In genomic region chr11:76508125-76508524, GRCm38 (mm10) we compare ENCODE assay signal across 16 mouse cellular contexts.
DNase-seq lines count a peak whose midpoint lies in the region; ATAC-seq and TF ChIP-seq lines count a peak whose summit lies in the region.
"Had no signal": no experiment of that assay in that cellular context is flagged by ENCODE, and none has a peak within 500 bp of the region (broad histone marks: within the 10 kb centered on the region; RNA-seq: fewer than 3 reads in every experiment).

No protein-coding gene starts in this region.

- intact Hi-C loops in gastrocnemius, adult 2 months (cut with DNase I), result no loop called here
- intact Hi-C loops in left cerebral cortex, postnatal 36 days (cut with DNase I), result loop anchor here (5.0 kb wide), 1 partner anchor 139 kb away; no protein-coding TSS in a partner anchor

- no peaks in the 10 kb centered on the region for H3K9me3 ChIP-seq in forebrain, embryonic 16.5 days (ENCODE audit: control insufficient read depth, low read length)
- no peaks in the 10 kb centered on the region for H3K9me3 ChIP-seq in limb, embryonic 10.5 days (replicated peaks)
- H3K9me3 ChIP-seq in neural tube, embryonic 13.5 days, result no peaks in the 10 kb centered on the region
- H3K9me3 ChIP-seq in kidney, embryonic 16.5 days (ENCODE audit: low read length), result no peaks in the 10 kb centered on the region
- H3K9me3 ChIP-seq: embryonic facial prominence, embryonic 12.5 days; heart, embryonic 15.5 days; limb, embryonic 15.5 days had no signal

- no peaks in the 10 kb centered on the region for H3K27me3 ChIP-seq in forebrain, embryonic 16.5 days (replicated peaks; ENCODE audit: control insufficient read depth, insufficient read depth, low read length)
- no peaks in the 10 kb centered on the region for H3K27me3 ChIP-seq in limb, embryonic 10.5 days (ENCODE audit: low read depth, poor library complexity, severe bottlenecking)
- no peaks in the 10 kb centered on the region for H3K27me3 ChIP-seq in neural tube, embryonic 13.5 days
- H3K27me3 ChIP-seq in kidney, embryonic 16.5 days (ENCODE audit: insufficient read depth, low read length), result no peaks in the 10 kb centered on the region
- H3K27me3 ChIP-seq: embryonic facial prominence, embryonic 12.5 days; heart, embryonic 15.5 days; limb, embryonic 15.5 days had no signal

- peak overlapping the region; percentile 20 for H3K9ac ChIP-seq in forebrain, embryonic 16.5 days (replicated peaks; ENCODE audit: low read depth, low read length)
- H3K9ac ChIP-seq in neural tube, embryonic 13.5 days, result peak overlapping the region; percentile 53; the same call in 1 of the 2 replicates
- H3K9ac ChIP-seq in kidney, embryonic 16.5 days (replicated peaks; ENCODE audit: low read length), result no peak overlapping the region
- H3K9ac ChIP-seq: embryonic facial prominence, embryonic 12.5 days; heart, embryonic 15.5 days; limb, embryonic 15.5 days had no signal

- H3K4me3 ChIP-seq in gastrocnemius, adult 2 months, result no peak overlapping the region
- H3K4me3 ChIP-seq in forebrain, embryonic 16.5 days (replicated peaks; ENCODE audit: low read length), result no peak overlapping the region
- no peak overlapping the region for H3K4me3 ChIP-seq in limb, embryonic 10.5 days
- H3K4me3 ChIP-seq in neural tube, embryonic 13.5 days, result no peak overlapping the region
- no peak overlapping the region for H3K4me3 ChIP-seq in kidney, embryonic 16.5 days (ENCODE audit: low read length)
- H3K4me3 ChIP-seq: embryonic facial prominence, embryonic 12.5 days; heart, embryonic 15.5 days; limb, embryonic 15.5 days had no signal

- no peak overlapping the region for H3K4me2 ChIP-seq in forebrain, embryonic 16.5 days (ENCODE audit: low read length)
- H3K4me2 ChIP-seq in neural tube, embryonic 13.5 days, result peak overlapping the region; percentile 26
- H3K4me2 ChIP-seq in kidney, embryonic 16.5 days (replicated peaks; ENCODE audit: low read depth, low read length), result no peak overlapping the region
- H3K4me2 ChIP-seq: embryonic facial prominence, embryonic 12.5 days; heart, embryonic 15.5 days; limb, embryonic 15.5 days had no signal

- no peaks in the 10 kb centered on the region for H3K36me3 ChIP-seq in forebrain, embryonic 16.5 days (ENCODE audit: control insufficient read depth, insufficient read depth)
- H3K36me3 ChIP-seq in limb, embryonic 10.5 days, result peaks cover 31% of the 10 kb centered on the region
- no peaks in the 10 kb centered on the region for H3K36me3 ChIP-seq in neural tube, embryonic 13.5 days
- no peaks in the 10 kb centered on the region for H3K36me3 ChIP-seq in kidney, embryonic 16.5 days (ENCODE audit: insufficient read depth, low read length)
- H3K36me3 ChIP-seq: embryonic facial prominence, embryonic 12.5 days; heart, embryonic 15.5 days; limb, embryonic 15.5 days had no signal

- peaks cover 31% of the 10 kb centered on the region for H3K4me1 ChIP-seq in forebrain, embryonic 16.5 days (replicated peaks; ENCODE audit: control insufficient read depth, insufficient read depth, low read length)
- peaks cover 56% of the 10 kb centered on the region for H3K4me1 ChIP-seq in limb, embryonic 10.5 days
- H3K4me1 ChIP-seq in neural tube, embryonic 13.5 days (replicated peaks), result peaks cover 67% of the 10 kb centered on the region
- H3K4me1 ChIP-seq in kidney, embryonic 16.5 days (ENCODE audit: insufficient read depth, low read length), result peaks cover 8% of the 10 kb centered on the region; the same call in 1 of the 2 replicates

- no peak for TF ChIP-seq CTCF in gastrocnemius, adult 2 months (IDR thresholded peaks at IDR 0.05)

- 43% methylated on average over 4 of the region's 4 CpGs for WGBS in forebrain, embryonic 16.5 days
- WGBS in limb, embryonic 10.5 days, result 89% methylated on average over 4 of the region's 4 CpGs
- 53% methylated on average over 4 of the region's 4 CpGs for WGBS in neural tube, embryonic 13.5 days
- 91% methylated on average over 4 of the region's 4 CpGs for WGBS in kidney, embryonic 16.5 days

- no peak for ATAC-seq in forebrain, embryonic 16.5 days
- no peak for ATAC-seq in neural tube, embryonic 13.5 days (ENCODE audit: low read depth)
- ATAC-seq in kidney, embryonic 16.5 days (ENCODE audit: low FRiP score, low TSS enrichment), result no peak
- ATAC-seq: inflammation-experienced regulatory T-cells, adult 6 months had no signal

- H3K27ac ChIP-seq in gastrocnemius, adult 2 months, result no peak overlapping the region
- peak overlapping the region; percentile 54 for H3K27ac ChIP-seq in forebrain, embryonic 16.5 days (ENCODE audit: low read length)
- 0 out of 2 replicates have a peak overlapping the region, but pooled peaks have one; percentile 4 for H3K27ac ChIP-seq in limb, embryonic 10.5 days
- peak overlapping the region; percentile 85 for H3K27ac ChIP-seq in neural tube, embryonic 13.5 days (replicated peaks)
- no peak overlapping the region for H3K27ac ChIP-seq in kidney, embryonic 16.5 days (ENCODE audit: low read length)
- H3K27ac ChIP-seq: embryonic facial prominence, embryonic 12.5 days; heart, embryonic 15.5 days; macrophage had no signal

- peak; percentile 10 for DNase-seq in gastrocnemius, adult 2 months
- no peak for DNase-seq in gastrocnemius, postnatal 25 days
- DNase-seq in limb, embryonic 10.5 days (ENCODE audit: low spot score), result no peak
- no peak for DNase-seq in yolk sac, embryonic 10.5 days (ENCODE audit: low spot score)
- no peak for DNase-seq in left cerebral cortex, postnatal 36 days (ENCODE audit: low spot score in 2 of 2)
- DNase-seq: adrenal gland, adult 2 months; kidney, postnatal 14 days; lung, adult 18-20 months had no signal

Comparison
In these comparisons a context has a peak if more than half of its experiments do, and no peak if none do; other contexts are left out.
1. H3K27ac ChIP-seq: peak in forebrain, embryonic 16.5 days (single experiment), limb, embryonic 10.5 days (single experiment) and neural tube, embryonic 13.5 days (single experiment); none in gastrocnemius, adult 2 months (single experiment) and kidney, embryonic 16.5 days (single experiment).